Mouse (Mus musculus): ENCODE measurements around the gene Fgd3.

DNA sequence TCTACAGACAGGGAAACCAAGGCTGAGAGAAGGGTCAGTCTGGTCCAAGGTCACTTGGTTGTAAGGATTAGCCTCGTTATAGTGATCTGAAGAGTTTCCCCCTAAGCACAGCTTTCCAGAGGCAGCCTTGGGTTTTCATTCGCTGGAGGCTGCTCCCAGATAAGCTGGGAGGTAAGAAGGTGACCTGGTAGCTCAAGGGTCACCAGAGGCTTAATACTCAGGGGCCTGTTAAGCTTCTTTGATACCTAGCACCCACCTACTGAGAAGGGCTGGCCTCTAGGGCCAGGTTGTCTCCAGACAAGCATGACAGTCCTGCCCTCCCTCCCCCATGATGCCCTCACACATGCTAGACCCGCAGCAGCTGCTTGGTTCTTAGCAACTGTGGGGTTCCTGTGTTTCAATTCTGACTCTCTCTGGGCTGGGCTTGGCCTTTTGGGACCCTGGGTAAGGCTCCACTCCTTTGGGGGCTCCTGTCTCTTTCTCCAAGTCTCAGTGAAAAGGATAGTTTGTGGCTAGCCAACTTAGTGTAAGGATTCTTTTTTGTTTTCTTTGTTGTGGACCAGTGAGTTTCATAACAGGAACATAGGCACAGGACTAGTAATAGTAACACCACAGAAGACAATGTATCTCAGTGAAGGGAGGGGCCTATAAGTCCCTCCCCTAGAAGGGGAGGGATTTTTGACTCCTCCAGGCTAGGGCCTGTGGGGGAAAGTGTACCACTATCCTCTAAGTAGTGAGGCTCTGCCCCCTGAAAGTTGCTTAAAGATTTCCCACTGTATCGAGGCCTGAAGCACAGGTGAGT, 69.2 kb downstream of the Fgd3 start:
- no peak for TF ChIP-seq CTCF (IDR thresholded peaks at IDR 0.05; ENCODE audit: extremely low read depth, insufficient read depth, insufficient read length, insufficient replicate concordance)
- no peak for TF ChIP-seq POLR2A (IDR thresholded peaks at IDR 0.05; ENCODE audit: low read depth, low read length)

Data from spleen, adult 2 months (tissue).